Mouse (Mus musculus) E14TG2a.4 (cell line): ENCODE data around the gene Kif1b.

Experiments
- H3K27me3 ChIP-seq: 2 replicates; pipeline ENCODE4 v1.6.1; 2014; ENCODE audit warnings: low read length, control low read depth; ENCODE audit not compliant: insufficient read depth
- H3K36me3 ChIP-seq: 2 replicates; pipeline ENCODE4 v1.6.1; 2014; ENCODE audit warnings: low read length, control low read depth; ENCODE audit not compliant: insufficient read depth
- H3K4me1 ChIP-seq: replicated peaks from 2 replicates; pipeline ENCODE4 v1.6.1; 2014; ENCODE audit warnings: low read depth, low read length, control low read depth
- H3K4me3 ChIP-seq: replicated peaks from 2 replicates; pipeline ENCODE4 v1.5.1; 2014; ENCODE audit warnings: mild to moderate bottlenecking, low read length
- H3K9me3 ChIP-seq: 2 replicates; pipeline ENCODE4 v1.6.1; 2014; ENCODE audit warnings: low read length, control low read depth
- CTCF ChIP-seq: conservative IDR thresholded peaks from 2 replicates; pipeline ENCODE4 v1.5.1; 2014; ENCODE audit warnings: low read length
- NANOG ChIP-seq: IDR thresholded peaks from 2 replicates; pipeline ENCODE4 v1.6.1; 2014; ENCODE audit warnings: borderline replicate concordance, low read length, mixed read lengths
- POU5F1 ChIP-seq: IDR thresholded peaks from 2 replicates; pipeline ENCODE4 v1.6.1; 2014; ENCODE audit warnings: low read length, borderline replicate concordance

Gene Kif1b

GRCm38 (mm10) chr4:149291061-149291460, 16.4 kb downstream of the Kif1b start:
- no peak overlapping the region for H3K4me3 ChIP-seq
- no peaks in the 10 kb centered on the region for H3K9me3 ChIP-seq
- H3K4me1 ChIP-seq: peaks cover 18% of the 10 kb centered on the region
- H3K36me3 ChIP-seq: peaks cover 12% of the 10 kb centered on the region
- H3K27me3 ChIP-seq: no peaks in the 10 kb centered on the region
- no peak for TF ChIP-seq NANOG
- no peak for TF ChIP-seq CTCF
- TF ChIP-seq POU5F1: no peak

- Histone ChIP-seq H3K9me3 (no peaks in the 10 kb centered on the region), H3K4me1 (peaks cover 19% of the 10 kb centered on the region), H3K27me3 (no peaks in the 10 kb centered on the region), H3K36me3 (peaks cover 12% of the 10 kb centered on the region), H3K4me3 (no peak overlapping the region)
- TF ChIP-seq CTCF: no peak
- TF ChIP-seq POU5F1: no peak
- no peak for TF ChIP-seq NANOG
Observed at GRCm38 (mm10) chr4:149290157-149290750, 17.2 kb downstream of the Kif1b start.

GRCm38 (mm10) chr4:149286287-149287137, 21.0 kb downstream of the Kif1b start:
- Histone ChIP-seq H3K9me3 (no peaks in the 10 kb centered on the region), H3K27me3 (no peaks in the 10 kb centered on the region), H3K4me3 (no peak overlapping the region), H3K4me1 (peaks cover 48% of the 10 kb centered on the region), H3K36me3 (peaks cover 7% of the 10 kb centered on the region)
- TF ChIP-seq POU5F1 (no peak), CTCF (no peak), NANOG (no peak)

- H3K4me3 ChIP-seq: no peak overlapping the region
- no peaks in the 10 kb centered on the region for H3K9me3 ChIP-seq
- H3K4me1 ChIP-seq: peaks cover 44% of the 10 kb centered on the region
- H3K36me3 ChIP-seq: peaks cover 2% of the 10 kb centered on the region; the same call in 1 of the 2 replicates
- H3K27me3 ChIP-seq: no peaks in the 10 kb centered on the region
- TF ChIP-seq NANOG (no peak), POU5F1 (no peak), CTCF (no peak)
Observed at GRCm38 (mm10) chr4:149285691-149286090, 21.8 kb downstream of the Kif1b start.

GRCm38 (mm10) chr4:149283018-149283417, 24.5 kb downstream of the Kif1b start:
- peaks cover 43% of the 10 kb centered on the region for H3K4me1 ChIP-seq
- H3K27me3 ChIP-seq: no peaks in the 10 kb centered on the region
- no peak for TF ChIP-seq POU5F1
- no peak for TF ChIP-seq CTCF
- no peak for TF ChIP-seq NANOG
- H3K4me3 ChIP-seq: no peak overlapping the region
- no peaks in the 10 kb centered on the region for H3K36me3 ChIP-seq
- H3K9me3 ChIP-seq: no peaks in the 10 kb centered on the region

DNA sequence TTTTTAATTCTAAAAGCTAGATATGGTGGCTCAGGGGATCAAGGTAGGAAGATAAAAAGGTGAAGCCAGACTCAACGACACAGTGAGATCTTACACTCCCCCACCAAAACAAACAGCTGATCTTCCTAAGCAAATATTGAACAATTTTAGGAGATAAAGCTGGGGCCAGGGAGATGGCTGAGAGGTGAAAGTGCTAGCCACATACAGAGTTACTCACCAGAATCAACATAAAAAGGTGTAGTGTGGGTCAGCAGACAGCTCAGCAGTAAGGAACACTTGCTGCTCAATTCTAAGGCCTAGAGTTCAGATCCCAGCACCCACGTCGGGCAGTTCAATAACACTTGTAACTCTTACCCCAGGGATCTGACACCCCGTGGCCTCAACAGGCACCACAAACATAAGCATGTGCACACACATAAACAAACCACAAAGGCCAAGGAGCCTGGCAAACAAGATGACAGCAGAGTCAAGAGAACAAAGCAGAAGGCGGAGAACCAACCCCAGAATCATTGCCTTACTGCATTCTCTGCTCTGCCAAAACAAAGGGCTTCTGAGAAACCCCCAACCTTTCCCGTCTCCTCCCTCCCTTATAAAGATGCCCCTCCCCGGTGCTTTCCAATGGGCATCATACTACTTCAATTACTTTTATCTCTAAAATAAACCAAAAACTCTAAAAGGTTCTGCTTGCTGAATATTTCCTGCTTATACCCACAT, 25.3 kb downstream of the Kif1b start:
- Histone ChIP-seq H3K4me1 (peaks cover 43% of the 10 kb centered on the region), H3K4me3 (no peak overlapping the region), H3K9me3 (no peaks in the 10 kb centered on the region), H3K27me3 (no peaks in the 10 kb centered on the region), H3K36me3 (no peaks in the 10 kb centered on the region)
- TF ChIP-seq CTCF (no peak), NANOG (no peak), POU5F1 (no peak)

- H3K4me1 ChIP-seq: peaks cover 17% of the 10 kb centered on the region
- no peaks in the 10 kb centered on the region for H3K9me3 ChIP-seq
- TF ChIP-seq CTCF: no peak
- no peak for TF ChIP-seq POU5F1
- TF ChIP-seq NANOG: no peak
- H3K4me3 ChIP-seq: no peak overlapping the region
- H3K36me3 ChIP-seq: peaks cover 20% of the 10 kb centered on the region
- no peaks in the 10 kb centered on the region for H3K27me3 ChIP-seq
Observed at GRCm38 (mm10) chr4:149277571-149277970, 29.9 kb downstream of the Kif1b start.

- TF ChIP-seq CTCF: peak; percentile 45
- no peak for TF ChIP-seq POU5F1
- TF ChIP-seq NANOG: no peak
- Histone ChIP-seq H3K9me3 (no peaks in the 10 kb centered on the region), H3K4me1 (peaks cover 3% of the 10 kb centered on the region; the same call in 1 of the 2 replicates), H3K36me3 (peaks cover 31% of the 10 kb centered on the region), H3K4me3 (no peak overlapping the region), H3K27me3 (no peaks in the 10 kb centered on the region)
Observed at GRCm38 (mm10) chr4:149273128-149273527, 34.4 kb downstream of the Kif1b start.
